31 mouse cellular contexts compared by ENCODE assay signal in the genomic region with DNA sequence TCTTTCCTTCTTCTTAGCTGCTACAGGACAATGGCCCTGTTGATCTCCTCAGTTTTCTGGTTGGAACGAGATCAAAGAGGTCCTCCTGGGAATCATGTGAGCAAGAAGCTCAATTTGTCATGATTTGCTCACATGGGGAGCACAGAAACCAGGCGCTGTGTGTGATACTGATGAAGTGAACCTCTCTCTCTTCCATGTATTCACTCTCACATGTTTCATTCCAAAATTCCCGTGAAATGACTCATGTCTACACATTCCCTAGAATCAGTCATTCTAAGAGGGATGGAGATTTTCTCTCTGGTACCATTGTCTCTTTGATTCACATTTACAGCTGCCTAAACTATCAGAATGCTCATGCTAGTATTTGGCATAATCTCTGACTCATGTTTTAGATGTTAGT. TPM values are rescaled to one million over a fixed set of nuclear protein-coding genes. Genes with fewer than 3 reads are reported as not detected.
DNase-seq lines count a peak whose midpoint lies in the region; ATAC-seq and TF ChIP-seq lines count a peak whose summit lies in the region.
"Had no signal": no experiment of that assay in that cellular context is flagged by ENCODE, and none has a peak within 500 bp of the region (broad histone marks: within the 10 kb centered on the region; RNA-seq: fewer than 3 reads in every experiment).

No protein-coding gene starts in this region.

- TF ChIP-seq CTCF in embryonic fibroblast, embryonic 13.5 days (IDR thresholded peaks at IDR 0.05; ENCODE audit: borderline replicate concordance, insufficient read depth, low read length), result no peak
- no peak for TF ChIP-seq CTCF in lung, adult 2 months (IDR thresholded peaks at IDR 0.05; ENCODE audit: insufficient read depth, low read length)

- 0 out of 2 replicates have a peak overlapping the region, but pooled peaks have one; percentile 18 for H3K27ac ChIP-seq in embryonic fibroblast, embryonic 13.5 days (ENCODE audit: insufficient read depth, low read length)
- H3K27ac ChIP-seq: embryonic facial prominence, embryonic 10.5 days; embryonic facial prominence, embryonic 13.5 days; forebrain, embryonic 10.5 days; forebrain, embryonic 13.5 days; heart, adult 2 months; heart, embryonic 10.5 days; heart, embryonic 13.5 days; hindbrain, embryonic 12.5 days; hindbrain, embryonic 15.5 days had no signal

- no peak for ATAC-seq in activated CD4-positive, CD25-positive, alpha-beta regulatory T cell, adult 4 months
- ATAC-seq in CD4-positive, CD25-positive, alpha-beta regulatory T cell, adult 4 months, result no peak
- ATAC-seq: forebrain, embryonic 13.5 days; forebrain, embryonic 16.5 days; intestine, postnatal 0 days had no signal

- 53% methylated on average over 3 of the region's 3 CpGs for WGBS in lung, adult 2 months

- peak; percentile 87 for DNase-seq in 3T3-L1 (ENCODE audit: low read depth, low spot score)
- peak; percentile 38 for DNase-seq in NIH3T3 (ENCODE audit: low read depth)
- no peak for DNase-seq in lung, adult 2 months
- DNase-seq: adrenal gland, adult 8-10 months; adrenal gland, postnatal 25 days; B cell, adult 2 months; cerebellum, adult 2 months; cerebellum, adult 9-11 months; cerebellum, postnatal 36 days; embryo, embryonic 11 days; gastrocnemius, postnatal 10 days; gastrocnemius, postnatal 36 days; heart, adult 2 months; heart, postnatal 14 days; heart, postnatal 4 days had no signal

- no peak overlapping the region for H3K4me3 ChIP-seq in embryonic fibroblast, embryonic 13.5 days (ENCODE audit: insufficient read depth, low read length)
- H3K4me3 ChIP-seq in lung, adult 2 months (replicated peaks; ENCODE audit: extremely low read depth, low read depth, low read length), result no peak overlapping the region
- H3K4me3 ChIP-seq: embryonic facial prominence, embryonic 10.5 days; embryonic facial prominence, embryonic 13.5 days; forebrain, embryonic 10.5 days; forebrain, embryonic 13.5 days; heart, adult 2 months; heart, embryonic 10.5 days; heart, embryonic 13.5 days; hindbrain, embryonic 12.5 days; hindbrain, embryonic 15.5 days had no signal

- H3K4me1 ChIP-seq in embryonic fibroblast, embryonic 13.5 days (ENCODE audit: control insufficient read depth, insufficient read depth, low read length), result peaks cover 7% of the 10 kb centered on the region
- H3K4me1 ChIP-seq in lung, adult 2 months (ENCODE audit: control insufficient read depth, insufficient read depth, low read length), result no peaks in the 10 kb centered on the region
- H3K4me1 ChIP-seq: embryonic facial prominence, embryonic 10.5 days; embryonic facial prominence, embryonic 13.5 days; forebrain, embryonic 10.5 days; forebrain, embryonic 13.5 days; heart, embryonic 10.5 days; heart, embryonic 13.5 days; hindbrain, embryonic 12.5 days; hindbrain, embryonic 15.5 days had no signal

- no peak for TF ChIP-seq POLR2A in embryonic fibroblast, embryonic 13.5 days (IDR thresholded peaks at IDR 0.05; ENCODE audit: low read depth, low read length)
- no peak for TF ChIP-seq POLR2A in lung, adult 2 months (IDR thresholded peaks at IDR 0.05; ENCODE audit: borderline replicate concordance, extremely low read depth, low read depth, low read length)

RNA-seq across cellular contexts. Expression of a gene that starts 1.4 kb away (rescaled TPM):
- polyA plus RNA-seq in embryonic fibroblast, embryonic 13.5 days (2011; ENCODE audit: insufficient read length, low read depth, missing spikeins), result not detected in 2 replicates
- polyA plus RNA-seq in lung, adult 2 months (2012; rRNA removed), result not detected in 2 replicates
- polyA plus RNA-seq in activated CD4-positive, CD25-positive, alpha-beta regulatory T cell, adult 4 months (2017; shearing (Covaris generic)), result not detected
- polyA plus RNA-seq in CD4-positive, CD25-positive, alpha-beta regulatory T cell, adult 4 months (2017; shearing (Covaris generic)), result not detected
- polyA plus RNA-seq: cerebellum, adult 2 months; cortical plate, adult 2 months; embryonic facial prominence, embryonic 10.5 days; embryonic facial prominence, embryonic 13.5 days; forebrain, embryonic 10.5 days; forebrain, embryonic 13.5 days; forebrain, embryonic 16.5 days; heart, adult 2 months; heart, embryonic 10.5 days; heart, embryonic 13.5 days; heart, embryonic 16.5 days; hindbrain, embryonic 15.5 days; intestine, embryonic 14.5 days; intestine, postnatal 0 days had no signal

RNA-seq across cellular contexts. Expression of a gene that starts 19.2 kb away (rescaled TPM):
- polyA plus RNA-seq in embryonic fibroblast, embryonic 13.5 days (2011; ENCODE audit: insufficient read length, low read depth, missing spikeins), result not detected in 2 replicates
- polyA plus RNA-seq in lung, adult 2 months (2012; rRNA removed), result not detected in 2 replicates
- polyA plus RNA-seq in activated CD4-positive, CD25-positive, alpha-beta regulatory T cell, adult 4 months (2017; shearing (Covaris generic)), result under 1 TPM in 1 of 2 experiments, not detected in 1; 0.08 TPM
- not detected for polyA plus RNA-seq in CD4-positive, CD25-positive, alpha-beta regulatory T cell, adult 4 months (2017; shearing (Covaris generic))
- polyA plus RNA-seq: cerebellum, adult 2 months; cortical plate, adult 2 months; embryonic facial prominence, embryonic 10.5 days; embryonic facial prominence, embryonic 13.5 days; forebrain, embryonic 10.5 days; forebrain, embryonic 13.5 days; forebrain, embryonic 16.5 days; heart, adult 2 months; heart, embryonic 10.5 days; heart, embryonic 13.5 days; heart, embryonic 16.5 days; hindbrain, embryonic 12.5 days; hindbrain, embryonic 15.5 days; intestine, embryonic 14.5 days; intestine, postnatal 0 days had no signal

RNA-seq across cellular contexts. Expression of a gene that starts 21.1 kb away (rescaled TPM):
- polyA plus RNA-seq in embryonic fibroblast, embryonic 13.5 days (2011; ENCODE audit: insufficient read length, low read depth, missing spikeins), result not detected in 2 replicates
- not detected in 2 replicates for polyA plus RNA-seq in lung, adult 2 months (2012; rRNA removed)
- not detected for polyA plus RNA-seq in activated CD4-positive, CD25-positive, alpha-beta regulatory T cell, adult 4 months (2017; shearing (Covaris generic))
- polyA plus RNA-seq in CD4-positive, CD25-positive, alpha-beta regulatory T cell, adult 4 months (2017; shearing (Covaris generic)), result not detected
- polyA plus RNA-seq: cerebellum, adult 2 months; cortical plate, adult 2 months; embryonic facial prominence, embryonic 10.5 days; embryonic facial prominence, embryonic 13.5 days; forebrain, embryonic 10.5 days; forebrain, embryonic 13.5 days; forebrain, embryonic 16.5 days; heart, adult 2 months; heart, embryonic 10.5 days; heart, embryonic 13.5 days; heart, embryonic 16.5 days; hindbrain, embryonic 12.5 days; hindbrain, embryonic 15.5 days; intestine, embryonic 14.5 days; intestine, postnatal 0 days had no signal

RNA-seq across cellular contexts. Expression of a gene that starts 35.2 kb away (rescaled TPM):
- polyA plus RNA-seq in embryonic fibroblast, embryonic 13.5 days (2011; ENCODE audit: insufficient read length, low read depth, missing spikeins), result not detected in 2 replicates
- not detected in 2 replicates for polyA plus RNA-seq in lung, adult 2 months (2012; rRNA removed)
- polyA plus RNA-seq in activated CD4-positive, CD25-positive, alpha-beta regulatory T cell, adult 4 months (2017; shearing (Covaris generic)), result not detected
- polyA plus RNA-seq in CD4-positive, CD25-positive, alpha-beta regulatory T cell, adult 4 months (2017; shearing (Covaris generic)), result not detected
- polyA plus RNA-seq: cerebellum, adult 2 months; cortical plate, adult 2 months; embryonic facial prominence, embryonic 10.5 days; embryonic facial prominence, embryonic 13.5 days; forebrain, embryonic 10.5 days; forebrain, embryonic 13.5 days; forebrain, embryonic 16.5 days; heart, adult 2 months; heart, embryonic 10.5 days; heart, embryonic 13.5 days; heart, embryonic 16.5 days; hindbrain, embryonic 12.5 days; hindbrain, embryonic 15.5 days; intestine, embryonic 14.5 days; intestine, postnatal 0 days had no signal

RNA-seq across cellular contexts. Expression of a gene that starts 53.2 kb away (rescaled TPM):
- not detected in 2 replicates for polyA plus RNA-seq in embryonic fibroblast, embryonic 13.5 days (2011; ENCODE audit: insufficient read length, low read depth, missing spikeins)
- polyA plus RNA-seq in lung, adult 2 months (2012; rRNA removed), result not detected in 2 replicates
- not detected for polyA plus RNA-seq in activated CD4-positive, CD25-positive, alpha-beta regulatory T cell, adult 4 months (2017; shearing (Covaris generic))
- not detected for polyA plus RNA-seq in CD4-positive, CD25-positive, alpha-beta regulatory T cell, adult 4 months (2017; shearing (Covaris generic))
- polyA plus RNA-seq: cerebellum, adult 2 months; cortical plate, adult 2 months; embryonic facial prominence, embryonic 10.5 days; embryonic facial prominence, embryonic 13.5 days; forebrain, embryonic 10.5 days; forebrain, embryonic 13.5 days; forebrain, embryonic 16.5 days; heart, adult 2 months; heart, embryonic 10.5 days; heart, embryonic 13.5 days; heart, embryonic 16.5 days; hindbrain, embryonic 12.5 days; hindbrain, embryonic 15.5 days; intestine, embryonic 14.5 days; intestine, postnatal 0 days had no signal
